8 mouse cellular contexts compared by ENCODE assay signal in the genomic region with DNA sequence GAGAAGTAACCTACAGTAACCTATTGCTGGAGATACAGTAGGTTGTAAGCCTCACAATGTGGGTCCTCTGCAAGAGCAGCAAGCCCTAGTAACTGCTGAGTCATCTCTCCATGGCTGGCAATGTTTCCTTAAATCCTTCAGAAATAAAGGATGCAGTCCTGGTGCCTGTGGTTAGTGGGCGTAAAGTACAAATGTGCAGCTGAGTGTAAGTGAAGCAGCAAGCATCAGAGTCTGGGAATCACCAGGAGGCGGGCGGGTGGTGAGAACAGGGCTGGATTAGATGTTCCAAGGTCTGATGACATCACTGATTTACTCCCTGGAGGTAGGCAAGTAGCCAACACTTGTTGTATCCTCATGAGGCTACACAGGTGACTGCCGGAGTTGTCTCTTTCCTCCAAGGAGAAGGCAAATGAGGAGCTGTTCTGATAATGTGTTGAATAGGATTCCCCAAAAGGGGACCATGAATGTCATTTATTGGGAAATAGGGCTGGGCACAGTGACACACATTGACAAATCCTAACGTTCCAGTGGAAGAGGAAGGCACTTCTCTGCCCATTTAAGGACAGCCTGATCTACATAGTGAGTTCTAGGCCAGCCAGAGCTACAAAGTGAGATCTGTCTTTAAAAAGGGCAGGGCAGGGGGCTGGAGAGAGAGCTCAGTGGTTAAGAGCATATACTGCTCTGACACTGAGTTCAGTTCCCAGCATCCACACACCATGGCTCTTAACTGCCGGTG. TPM values are rescaled to one million over a fixed set of nuclear protein-coding genes. Genes with fewer than 3 reads are reported as not detected.
DNase-seq lines count a peak whose midpoint lies in the region; ATAC-seq and TF ChIP-seq lines count a peak whose summit lies in the region.

No protein-coding gene starts in this region.

- peak; percentile 36 for DNase-seq in embryonic facial prominence, embryonic 14.5 days (ENCODE audit: low spot score)
- no peak for DNase-seq in embryonic facial prominence, embryonic 10.5 days (ENCODE audit: low spot score)
- DNase-seq in 3134 (ENCODE audit: extremely low read depth, insufficient read length, low spot score), result peak; percentile 56
- DNase-seq in cerebellum, adult 2 months, result peak; percentile 62 to 80
- DNase-seq in kidney, postnatal 36 days, result peak; percentile 62 to 71
- DNase-seq in right cerebral cortex, postnatal 14 days, result peak; percentile 46
- DNase-seq in liver, postnatal 0 days, result no peak
- DNase-seq in midbrain, embryonic 11.5 days (ENCODE audit: low spot score, missing footprints), result no peak

- H3K27me3 ChIP-seq in embryonic facial prominence, embryonic 14.5 days (replicated peaks; ENCODE audit: control insufficient read depth, insufficient read depth, low read length), result no peaks in the 10 kb centered on the region
- no peaks in the 10 kb centered on the region for H3K27me3 ChIP-seq in embryonic facial prominence, embryonic 10.5 days (replicated peaks; ENCODE audit: low read depth, poor library complexity, severe bottlenecking)
- no peaks in the 10 kb centered on the region for H3K27me3 ChIP-seq in cerebellum, adult 2 months (ENCODE audit: control insufficient read depth, insufficient read depth, low read length)
- no peaks in the 10 kb centered on the region for H3K27me3 ChIP-seq in liver, postnatal 0 days (ENCODE audit: insufficient read depth, low read length)
- no peaks in the 10 kb centered on the region for H3K27me3 ChIP-seq in midbrain, embryonic 11.5 days (ENCODE audit: control insufficient read depth, insufficient read depth, low read length)

- H3K4me1 ChIP-seq in embryonic facial prominence, embryonic 14.5 days (ENCODE audit: control insufficient read depth, insufficient read depth, low read length), result peaks cover 6% of the 10 kb centered on the region; the same call in 1 of the 2 replicates
- peaks cover 14% of the 10 kb centered on the region for H3K4me1 ChIP-seq in embryonic facial prominence, embryonic 10.5 days
- H3K4me1 ChIP-seq in cerebellum, adult 2 months (ENCODE audit: control insufficient read depth, insufficient read depth, low read length), result peaks cover 13% of the 10 kb centered on the region
- no peaks in the 10 kb centered on the region for H3K4me1 ChIP-seq in liver, postnatal 0 days (ENCODE audit: insufficient read depth)
- H3K4me1 ChIP-seq in midbrain, embryonic 11.5 days (ENCODE audit: control insufficient read depth, insufficient read depth, low read length), result no peaks in the 10 kb centered on the region

- H3K36me3 ChIP-seq in embryonic facial prominence, embryonic 14.5 days (ENCODE audit: control insufficient read depth, insufficient read depth, low read length), result no peaks in the 10 kb centered on the region
- H3K36me3 ChIP-seq in embryonic facial prominence, embryonic 10.5 days (replicated peaks), result no peaks in the 10 kb centered on the region
- H3K36me3 ChIP-seq in liver, postnatal 0 days (replicated peaks; ENCODE audit: insufficient read depth, low read length), result no peaks in the 10 kb centered on the region
- H3K36me3 ChIP-seq in midbrain, embryonic 11.5 days (ENCODE audit: control insufficient read depth, insufficient read depth, low read length), result no peaks in the 10 kb centered on the region

- H3K4me2 ChIP-seq in embryonic facial prominence, embryonic 14.5 days (ENCODE audit: low read depth, low read length), result no peak overlapping the region
- H3K4me2 ChIP-seq in liver, postnatal 0 days (ENCODE audit: low read depth, low read length), result no peak overlapping the region
- H3K4me2 ChIP-seq in midbrain, embryonic 11.5 days, result no peak overlapping the region

- ATAC-seq in embryonic facial prominence, embryonic 14.5 days (ENCODE audit: low read depth), result 0 out of 2 replicates have a peak, but pooled peaks have one; percentile 37
- ATAC-seq in liver, postnatal 0 days, result no peak
- ATAC-seq in midbrain, embryonic 11.5 days (ENCODE audit: low FRiP score), result no peak

- H3K9ac ChIP-seq in embryonic facial prominence, embryonic 14.5 days (ENCODE audit: low read depth, low read length), result no peak overlapping the region
- H3K9ac ChIP-seq in liver, postnatal 0 days (replicated peaks), result no peak overlapping the region
- H3K9ac ChIP-seq in midbrain, embryonic 11.5 days (ENCODE audit: low read length), result no peak overlapping the region

- TF ChIP-seq POLR2A in cerebellum, adult 2 months (IDR thresholded peaks at IDR 0.05; ENCODE audit: borderline replicate concordance, insufficient read depth, low read length), result no peak

- TF ChIP-seq CTCF in cerebellum, adult 2 months (IDR thresholded peaks at IDR 0.05; ENCODE audit: borderline replicate concordance, insufficient read depth, low read depth, low read length), result no peak
- TF ChIP-seq CTCF in liver, postnatal 0 days (IDR thresholded peaks at IDR 0.05; ENCODE audit: low read depth), result no peak

- 0 out of 2 replicates have a peak, but pooled peaks cover 3% of the 10 kb centered on the region for H3K9me3 ChIP-seq in embryonic facial prominence, embryonic 14.5 days (ENCODE audit: control insufficient read depth, low read length)
- no peaks in the 10 kb centered on the region for H3K9me3 ChIP-seq in embryonic facial prominence, embryonic 10.5 days
- no peaks in the 10 kb centered on the region for H3K9me3 ChIP-seq in liver, postnatal 0 days (ENCODE audit: low read length)
- no peaks in the 10 kb centered on the region for H3K9me3 ChIP-seq in midbrain, embryonic 11.5 days (ENCODE audit: control insufficient read depth, low read length)

- H3K4me3 ChIP-seq in embryonic facial prominence, embryonic 14.5 days (ENCODE audit: low read depth, low read length), result no peak overlapping the region
- H3K4me3 ChIP-seq in embryonic facial prominence, embryonic 10.5 days, result no peak overlapping the region
- no peak overlapping the region for H3K4me3 ChIP-seq in cerebellum, adult 2 months (replicated peaks; ENCODE audit: insufficient read depth, low read depth, low read length)
- no peak overlapping the region for H3K4me3 ChIP-seq in liver, postnatal 0 days (ENCODE audit: low read depth, low read length)
- no peak overlapping the region for H3K4me3 ChIP-seq in midbrain, embryonic 11.5 days (ENCODE audit: low read depth, low read length)

- no peak for TF ChIP-seq EP300 in liver, postnatal 0 days (IDR thresholded peaks at IDR 0.05; ENCODE audit: low read depth)

- no peak overlapping the region for H3K27ac ChIP-seq in embryonic facial prominence, embryonic 14.5 days (replicated peaks; ENCODE audit: low read depth, low read length)
- H3K27ac ChIP-seq in embryonic facial prominence, embryonic 10.5 days (replicated peaks), result no peak overlapping the region
- 0 out of 2 replicates have a peak overlapping the region, but pooled peaks have one; percentile 8 for H3K27ac ChIP-seq in cerebellum, adult 2 months (ENCODE audit: insufficient read depth, low read length)
- H3K27ac ChIP-seq in liver, postnatal 0 days (ENCODE audit: low read depth), result no peak overlapping the region
- no peak overlapping the region for H3K27ac ChIP-seq in midbrain, embryonic 11.5 days (ENCODE audit: low read depth, low read length)

- WGBS in embryonic facial prominence, embryonic 14.5 days, result 73% methylated on average over 6 of the region's 6 CpGs
- WGBS in embryonic facial prominence, embryonic 10.5 days, result 85% methylated on average over 6 of the region's 6 CpGs
- 21% methylated on average over 6 of the region's 6 CpGs for WGBS in cerebellum, adult 2 months
- WGBS in liver, postnatal 0 days (ENCODE audit: insufficient replicate concordance), result 75% methylated on average over 6 of the region's 6 CpGs
- 86% methylated on average over 6 of the region's 6 CpGs for WGBS in midbrain, embryonic 11.5 days

RNA-seq across cellular contexts. Expression of a gene that starts 27.7 kb away (rescaled TPM):
- polyA plus RNA-seq in embryonic facial prominence, embryonic 14.5 days (2014; fragmentation: Nextera tagmentation; extraction: Ambion mirVana), result 20.1 and 24.1 TPM in 2 replicates
- 32.2 and 32.9 TPM in 2 replicates for polyA plus RNA-seq in embryonic facial prominence, embryonic 10.5 days (2016; fragmentation: Nextera tagmentation; extraction: Ambion mirVana)
- 101 and 104 TPM in 2 replicates for polyA plus RNA-seq in cerebellum, adult 2 months (2012; rRNA removed)
- polyA plus RNA-seq in liver, postnatal 0 days (2015; fragmentation: Nextera tagmentation; extraction: Ambion mirVana), result 7.2 and 7.3 TPM in 2 replicates
- 115 and 132 TPM in 2 replicates for polyA plus RNA-seq in midbrain, embryonic 11.5 days (2014; fragmentation: Nextera tagmentation; extraction: Ambion mirVana)

RNA-seq across cellular contexts. Expression of a gene that starts 60.0 kb away (rescaled TPM):
- polyA plus RNA-seq in embryonic facial prominence, embryonic 14.5 days (2014; fragmentation: Nextera tagmentation; extraction: Ambion mirVana), result 21.7 and 23.6 TPM in 2 replicates
- 11.2 and 11.5 TPM in 2 replicates for polyA plus RNA-seq in embryonic facial prominence, embryonic 10.5 days (2016; fragmentation: Nextera tagmentation; extraction: Ambion mirVana)
- 17.3 and 19.0 TPM in 2 replicates for polyA plus RNA-seq in cerebellum, adult 2 months (2012; rRNA removed)
- polyA plus RNA-seq in liver, postnatal 0 days (2015; fragmentation: Nextera tagmentation; extraction: Ambion mirVana), result 3.6 and 3.7 TPM in 2 replicates
- polyA plus RNA-seq in midbrain, embryonic 11.5 days (2014; fragmentation: Nextera tagmentation; extraction: Ambion mirVana), result 3.0 and 4.3 TPM in 2 replicates

Comparison
In these comparisons a context has a peak if more than half of its experiments do, and no peak if none do; other contexts are left out.
1. DNase-seq: peak in embryonic facial prominence, embryonic 14.5 days (single experiment), 3134 (single experiment), cerebellum, adult 2 months (2 of 2), kidney, postnatal 36 days (2 of 2) and right cerebral cortex, postnatal 14 days (single experiment); none in embryonic facial prominence, embryonic 10.5 days (single experiment), liver, postnatal 0 days (single experiment) and midbrain, embryonic 11.5 days (single experiment).